Mouse (Mus musculus): ENCODE data around the gene Cradd. TPM values are rescaled to one million over a fixed set of nuclear protein-coding genes. Genes with fewer than 3 reads are reported as not detected.
A peak's percentile ranks its signal among the peaks of the same experiment; 100 is the strongest.

The Cradd gene
- polyA plus RNA-seq, 1 experiment from 2014 or later, result 12.0 TPM

GRCm38 (mm10) chr10:95279459-95279858 lies 44.5 kb downstream of the Cradd start:
- WGBS, result 83% methylated on average over 1 of the region's 1 CpGs
- no peak overlapping the region for H3K27ac ChIP-seq (replicated peaks; ENCODE audit: low read depth, low read length)
- H3K9me3 ChIP-seq (ENCODE audit: control insufficient read depth, low read length), result no peaks in the 10 kb centered on the region
- no peak overlapping the region for H3K4me3 ChIP-seq (replicated peaks; ENCODE audit: low read depth, low read length)
- no peak for DNase-seq
- no peak overlapping the region for H3K4me2 ChIP-seq (ENCODE audit: low read length)
- H3K4me1 ChIP-seq (ENCODE audit: control insufficient read depth, insufficient read depth, low read length), result no peaks in the 10 kb centered on the region
- H3K27me3 ChIP-seq (ENCODE audit: control insufficient read depth, insufficient read depth, low read length), result no peaks in the 10 kb centered on the region
- H3K36me3 ChIP-seq (ENCODE audit: control insufficient read depth, insufficient read depth, low read length), result no peaks in the 10 kb centered on the region
- no peak overlapping the region for H3K9ac ChIP-seq (replicated peaks; ENCODE audit: low read length)
- ATAC-seq (ENCODE audit: low FRiP score, low TSS enrichment), result no peak

- H3K4me1 ChIP-seq (ENCODE audit: control insufficient read depth, insufficient read depth, low read length), result no peaks in the 10 kb centered on the region
- DNase-seq (no peak), ATAC-seq (ENCODE audit: low FRiP score, low TSS enrichment) (no peak)
- no peak overlapping the region for H3K27ac ChIP-seq (replicated peaks; ENCODE audit: low read depth, low read length)
- WGBS, result 89% methylated on average over 11 of the region's 11 CpGs
- H3K36me3 ChIP-seq (ENCODE audit: control insufficient read depth, insufficient read depth, low read length), result no peaks in the 10 kb centered on the region
- no peaks in the 10 kb centered on the region for H3K9me3 ChIP-seq (ENCODE audit: control insufficient read depth, low read length)
- no peak overlapping the region for H3K4me2 ChIP-seq (ENCODE audit: low read length)
- no peak overlapping the region for H3K9ac ChIP-seq (replicated peaks; ENCODE audit: low read length)
- no peaks in the 10 kb centered on the region for H3K27me3 ChIP-seq (ENCODE audit: control insufficient read depth, insufficient read depth, low read length)
- H3K4me3 ChIP-seq (replicated peaks; ENCODE audit: low read depth, low read length), result no peak overlapping the region
Observed at GRCm38 (mm10) chr10:95278085-95278484, 45.8 kb downstream of the Cradd start.

DNA sequence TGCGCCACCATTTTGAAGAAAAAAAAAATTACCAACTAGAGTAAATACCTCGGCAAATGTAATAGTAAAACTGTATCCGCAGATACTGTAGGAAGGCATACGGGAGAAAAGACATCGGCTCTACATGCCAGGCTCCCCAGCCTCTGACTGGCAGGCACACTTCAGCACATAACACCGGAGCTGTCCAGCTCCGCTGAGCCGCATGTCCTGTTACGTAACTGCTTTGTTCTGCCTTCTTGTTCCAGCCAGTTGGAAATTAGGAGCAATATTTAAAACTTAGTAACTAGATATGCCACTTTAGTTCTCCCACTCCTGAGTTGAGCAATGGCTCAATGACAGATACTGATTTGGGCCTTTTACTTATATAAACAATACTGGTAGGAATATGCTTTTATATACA lies 48.4 kb downstream of the Cradd start:
- H3K4me1 ChIP-seq (ENCODE audit: control insufficient read depth, insufficient read depth, low read length), result no peaks in the 10 kb centered on the region
- WGBS, result 97% methylated on average over 9 of the region's 9 CpGs
- H3K4me3 ChIP-seq (replicated peaks; ENCODE audit: low read depth, low read length), result no peak overlapping the region
- ATAC-seq (ENCODE audit: low FRiP score, low TSS enrichment), result no peak
- H3K36me3 ChIP-seq (ENCODE audit: control insufficient read depth, insufficient read depth, low read length), result no peaks in the 10 kb centered on the region
- no peaks in the 10 kb centered on the region for H3K27me3 ChIP-seq (ENCODE audit: control insufficient read depth, insufficient read depth, low read length)
- DNase-seq, result no peak
- no peak overlapping the region for H3K27ac ChIP-seq (replicated peaks; ENCODE audit: low read depth, low read length)
- no peak overlapping the region for H3K9ac ChIP-seq (replicated peaks; ENCODE audit: low read length)
- H3K9me3 ChIP-seq (ENCODE audit: control insufficient read depth, low read length), result no peaks in the 10 kb centered on the region
- no peak overlapping the region for H3K4me2 ChIP-seq (ENCODE audit: low read length)

DNA sequence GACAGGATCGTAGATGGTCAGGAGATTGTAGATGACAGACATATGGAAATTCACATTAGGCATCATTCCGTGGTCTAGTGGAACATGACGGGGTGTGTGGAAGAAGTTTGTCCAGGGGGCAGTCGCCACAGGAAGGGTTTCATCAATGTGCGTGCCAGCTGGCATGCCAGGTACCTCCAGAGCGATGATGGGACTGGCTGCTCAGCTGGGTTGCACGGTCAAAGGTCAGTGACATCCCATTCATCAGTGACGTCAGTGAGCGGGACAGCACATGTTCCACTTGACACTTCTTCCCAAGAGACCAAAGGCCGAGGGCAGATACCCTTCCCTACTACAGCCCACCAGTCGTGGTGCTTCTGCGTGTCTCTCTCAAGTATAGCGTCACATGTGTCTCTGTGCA lies 50.7 kb downstream of the Cradd start:
- Histone ChIP-seq H3K27me3 (ENCODE audit: control insufficient read depth, insufficient read depth, low read length) (no peaks in the 10 kb centered on the region), H3K27ac (replicated peaks; ENCODE audit: low read depth, low read length) (no peak overlapping the region)
- WGBS, result 91% methylated on average over 13 of the region's 13 CpGs

DNA sequence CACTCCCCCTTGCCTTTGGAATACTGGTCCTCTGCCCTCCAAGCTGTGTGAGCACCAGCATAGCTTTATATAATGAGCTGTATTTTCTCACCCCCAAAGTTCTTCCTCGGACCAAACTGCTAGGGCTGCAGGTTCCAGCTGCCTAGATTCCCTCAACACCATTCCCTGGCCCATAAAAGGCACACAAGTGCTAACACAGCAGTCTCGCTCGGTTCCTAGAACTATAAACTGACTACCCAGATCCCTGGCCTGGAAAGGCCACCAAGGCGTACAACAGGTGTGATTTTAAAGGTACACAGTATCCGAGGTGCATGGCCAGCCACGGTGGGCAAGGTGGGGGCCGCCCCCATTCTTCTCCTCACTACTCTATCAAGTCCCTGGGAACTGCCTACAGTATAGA lies 54.8 kb downstream of the Cradd start:
- no peak overlapping the region for H3K4me2 ChIP-seq (ENCODE audit: low read length)
- 89% methylated on average over 7 of the region's 7 CpGs for WGBS

More for the DNA sequence above, 50.7 kb downstream of the Cradd start:
- no peak overlapping the region for H3K4me3 ChIP-seq (replicated peaks; ENCODE audit: low read depth, low read length)
- no peak for ATAC-seq (ENCODE audit: low FRiP score, low TSS enrichment)
- H3K9ac ChIP-seq (replicated peaks; ENCODE audit: low read length), result no peak overlapping the region
- H3K4me2 ChIP-seq (ENCODE audit: low read length), result no peak overlapping the region
- no peaks in the 10 kb centered on the region for H3K9me3 ChIP-seq (ENCODE audit: control insufficient read depth, low read length)
- DNase-seq, result no peak
- H3K4me1 ChIP-seq (ENCODE audit: control insufficient read depth, insufficient read depth, low read length), result no peaks in the 10 kb centered on the region
- H3K36me3 ChIP-seq (ENCODE audit: control insufficient read depth, insufficient read depth, low read length), result no peaks in the 10 kb centered on the region

GRCm38 (mm10) chr10:95268366-95268765 lies 55.6 kb downstream of the Cradd start:
- no peak overlapping the region for H3K4me3 ChIP-seq (replicated peaks; ENCODE audit: low read depth, low read length)
- H3K27ac ChIP-seq (replicated peaks; ENCODE audit: low read depth, low read length), result no peak overlapping the region
- H3K4me2 ChIP-seq (ENCODE audit: low read length), result no peak overlapping the region

More for the DNA sequence above, 54.8 kb downstream of the Cradd start:
- Histone ChIP-seq H3K9ac (replicated peaks; ENCODE audit: low read length) (no peak overlapping the region), H3K9me3 (ENCODE audit: control insufficient read depth, low read length) (no peaks in the 10 kb centered on the region), H3K4me1 (ENCODE audit: control insufficient read depth, insufficient read depth, low read length) (peaks cover 14% of the 10 kb centered on the region; the same call in 1 of the 2 replicates), H3K4me3 (replicated peaks; ENCODE audit: low read depth, low read length) (no peak overlapping the region), H3K27ac (replicated peaks; ENCODE audit: low read depth, low read length) (no peak overlapping the region), H3K36me3 (ENCODE audit: control insufficient read depth, insufficient read depth, low read length) (no peaks in the 10 kb centered on the region), H3K27me3 (ENCODE audit: control insufficient read depth, insufficient read depth, low read length) (peaks cover 11% of the 10 kb centered on the region; the same call in 1 of the 2 replicates)
- no peak for ATAC-seq (ENCODE audit: low FRiP score, low TSS enrichment)
- no peak for DNase-seq

GRCm38 (mm10) chr10:95266983-95267382 lies 57.0 kb downstream of the Cradd start:
- peaks cover 20% of the 10 kb centered on the region for H3K27me3 ChIP-seq (ENCODE audit: control insufficient read depth, insufficient read depth, low read length)
- H3K4me3 ChIP-seq (replicated peaks; ENCODE audit: low read depth, low read length), result no peak overlapping the region
- DNase-seq (no peak), ATAC-seq (ENCODE audit: low FRiP score, low TSS enrichment) (no peak)
- no peak overlapping the region for H3K4me2 ChIP-seq (ENCODE audit: low read length)
- H3K36me3 ChIP-seq (ENCODE audit: control insufficient read depth, insufficient read depth, low read length), result no peaks in the 10 kb centered on the region
- no peak overlapping the region for H3K27ac ChIP-seq (replicated peaks; ENCODE audit: low read depth, low read length)
- WGBS, result 40% methylated on average over 5 of the region's 5 CpGs
- H3K4me1 ChIP-seq (ENCODE audit: control insufficient read depth, insufficient read depth, low read length), result peaks cover 14% of the 10 kb centered on the region; the same call in 1 of the 2 replicates
- no peaks in the 10 kb centered on the region for H3K9me3 ChIP-seq (ENCODE audit: control insufficient read depth, low read length)
- H3K9ac ChIP-seq (replicated peaks; ENCODE audit: low read length), result no peak overlapping the region

More at GRCm38 (mm10) chr10:95268366-95268765, 55.6 kb downstream of the Cradd start:
- no peak for ATAC-seq (ENCODE audit: low FRiP score, low TSS enrichment)
- Histone ChIP-seq H3K4me1 (ENCODE audit: control insufficient read depth, insufficient read depth, low read length) (peaks cover 14% of the 10 kb centered on the region; the same call in 1 of the 2 replicates), H3K9ac (replicated peaks; ENCODE audit: low read length) (no peak overlapping the region), H3K27me3 (ENCODE audit: control insufficient read depth, insufficient read depth, low read length) (peaks cover 12% of the 10 kb centered on the region), H3K9me3 (ENCODE audit: control insufficient read depth, low read length) (no peaks in the 10 kb centered on the region), H3K36me3 (ENCODE audit: control insufficient read depth, insufficient read depth, low read length) (no peaks in the 10 kb centered on the region)
- WGBS, result 83% methylated on average over 5 of the region's 5 CpGs
- DNase-seq, result no peak

DNA sequence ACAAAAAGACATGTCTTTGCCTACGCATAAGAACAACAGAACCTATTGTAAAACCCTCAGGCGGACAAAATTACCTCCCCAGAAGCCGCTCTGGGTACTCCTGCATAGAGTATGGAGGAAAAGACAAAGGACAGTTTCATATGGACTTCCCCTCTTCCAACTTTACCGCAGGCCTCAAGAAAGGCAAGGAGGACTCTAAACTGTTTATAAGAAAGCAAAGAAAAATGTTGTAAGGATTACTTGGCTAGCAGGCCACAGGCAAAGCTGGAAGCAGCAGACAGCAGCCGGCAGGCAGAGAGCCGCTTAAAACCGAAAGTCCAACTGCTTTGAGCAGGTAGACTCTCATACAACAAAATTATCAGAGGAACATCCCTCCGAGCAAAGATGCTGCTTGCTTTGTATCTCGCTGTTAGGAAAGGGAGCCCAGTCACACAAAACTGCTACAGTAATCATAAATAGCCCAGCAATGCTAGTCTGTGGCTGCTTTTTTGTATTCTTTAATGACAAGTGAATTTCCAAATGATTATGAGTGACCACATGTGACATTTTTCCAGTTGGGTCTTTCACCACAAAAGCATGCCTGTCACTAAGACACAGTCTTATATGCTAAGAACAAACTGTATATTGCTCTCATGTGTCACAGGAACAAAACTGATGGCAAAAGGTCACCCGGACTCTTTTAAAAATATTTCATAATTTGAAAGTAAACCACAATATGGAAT lies 57.7 kb downstream of the Cradd start:
- ATAC-seq (ENCODE audit: low FRiP score, low TSS enrichment) (no peak), DNase-seq (no peak)
- Histone ChIP-seq H3K4me1 (ENCODE audit: control insufficient read depth, insufficient read depth, low read length) (peaks cover 14% of the 10 kb centered on the region; the same call in 1 of the 2 replicates), H3K36me3 (ENCODE audit: control insufficient read depth, insufficient read depth, low read length) (no peaks in the 10 kb centered on the region), H3K9ac (replicated peaks; ENCODE audit: low read length) (no peak overlapping the region), H3K27ac (replicated peaks; ENCODE audit: low read depth, low read length) (no peak overlapping the region), H3K4me3 (replicated peaks; ENCODE audit: low read depth, low read length) (no peak overlapping the region), H3K9me3 (ENCODE audit: control insufficient read depth, low read length) (no peaks in the 10 kb centered on the region), H3K27me3 (ENCODE audit: control insufficient read depth, insufficient read depth, low read length) (peaks cover 20% of the 10 kb centered on the region), H3K4me2 (ENCODE audit: low read length) (no peak overlapping the region)
- WGBS, result 44% methylated on average over 10 of the region's 10 CpGs

GRCm38 (mm10) chr10:95265576-95265975 lies 58.4 kb downstream of the Cradd start:
- DNase-seq, result no peak
- 57% methylated on average over 4 of the region's 4 CpGs for WGBS
- Histone ChIP-seq H3K27ac (replicated peaks; ENCODE audit: low read depth, low read length) (no peak overlapping the region), H3K4me3 (replicated peaks; ENCODE audit: low read depth, low read length) (no peak overlapping the region), H3K36me3 (ENCODE audit: control insufficient read depth, insufficient read depth, low read length) (no peaks in the 10 kb centered on the region), H3K9ac (replicated peaks; ENCODE audit: low read length) (no peak overlapping the region), H3K4me1 (ENCODE audit: control insufficient read depth, insufficient read depth, low read length) (peaks cover 14% of the 10 kb centered on the region; the same call in 1 of the 2 replicates), H3K27me3 (ENCODE audit: control insufficient read depth, insufficient read depth, low read length) (peaks cover 20% of the 10 kb centered on the region), H3K4me2 (ENCODE audit: low read length) (peak overlapping the region; percentile 65), H3K9me3 (ENCODE audit: control insufficient read depth, low read length) (no peaks in the 10 kb centered on the region)
- ATAC-seq (ENCODE audit: low FRiP score, low TSS enrichment), result no peak
